11 mouse cellular contexts compared by ENCODE assay signal in the genomic region with DNA sequence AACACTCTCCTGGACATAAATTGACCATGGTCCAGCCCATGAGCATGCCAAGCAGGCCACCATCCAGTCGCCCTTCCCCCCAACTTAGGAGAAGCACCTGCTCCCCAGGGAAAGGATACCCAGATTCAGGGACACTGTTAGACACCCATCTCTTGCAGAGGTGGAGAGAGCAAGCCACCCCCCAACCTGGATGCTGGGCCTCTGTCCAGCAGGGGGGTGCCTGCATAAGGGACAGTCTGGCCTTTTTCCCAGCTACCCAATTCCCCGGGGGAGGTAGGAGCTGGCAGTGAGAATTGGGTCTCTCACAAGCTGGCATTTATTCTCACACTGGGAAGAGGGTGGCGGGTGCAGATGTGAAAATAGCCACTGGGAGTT. TPM values are rescaled to one million over a fixed set of nuclear protein-coding genes. Genes with fewer than 3 reads are reported as not detected.
DNase-seq lines count a peak whose midpoint lies in the region; ATAC-seq lines count a peak whose summit lies in the region.
"Had no signal": no experiment of that assay in that cellular context is flagged by ENCODE, and none has a peak within 500 bp of the region (broad histone marks: within the 10 kb centered on the region; RNA-seq: fewer than 3 reads in every experiment).

No protein-coding gene starts in this region.

- H3K27me3 ChIP-seq in hindbrain, embryonic 10.5 days (ENCODE audit: insufficient read depth, poor library complexity, severe bottlenecking) = no peaks in the 10 kb centered on the region
- no peaks in the 10 kb centered on the region for H3K27me3 ChIP-seq in midbrain, embryonic 16.5 days (ENCODE audit: control insufficient read depth, insufficient read depth, low read depth, low read length)
- H3K27me3 ChIP-seq: lung, embryonic 15.5 days had no signal

- H3K9me3 ChIP-seq in hindbrain, embryonic 10.5 days = no peaks in the 10 kb centered on the region
- no peaks in the 10 kb centered on the region; the same call in 1 of the 2 replicates for H3K9me3 ChIP-seq in midbrain, embryonic 16.5 days (replicated peaks; ENCODE audit: control insufficient read depth, low read length, poor library complexity, severe bottlenecking)
- H3K9me3 ChIP-seq: lung, embryonic 15.5 days had no signal

- H3K4me1 ChIP-seq in hindbrain, embryonic 10.5 days (replicated peaks) = peaks cover 20% of the 10 kb centered on the region
- peaks cover 26% of the 10 kb centered on the region for H3K4me1 ChIP-seq in midbrain, embryonic 16.5 days (ENCODE audit: control insufficient read depth, insufficient read depth, low read length)
- H3K4me1 ChIP-seq: lung, embryonic 15.5 days had no signal

- peak; percentile 12 for DNase-seq in layer of hippocampus, adult 9-11 months
- no peak for DNase-seq in layer of hippocampus, postnatal 25 days (ENCODE audit: extremely low spot score in 1 of 2, low spot score in 1 of 2)
- DNase-seq in cerebellum, postnatal 14 days = peak; percentile 61 to 66
- no peak for DNase-seq in hindbrain, embryonic 10.5 days (ENCODE audit: low spot score)
- no peak for DNase-seq in c-Kit-positive CD71-positive TER-119-positive erythroid progenitor cells, embryonic 14.5 days (ENCODE audit: low spot score)
- no peak for DNase-seq in spleen, postnatal 14 days (ENCODE audit: low spot score in 2 of 2)
- no peak for DNase-seq in testis, postnatal 10 days (ENCODE audit: low spot score)

- 45% methylated on average over 3 of the region's 3 CpGs for WGBS in hindbrain, embryonic 10.5 days
- WGBS in midbrain, embryonic 16.5 days = 48% methylated on average over 3 of the region's 3 CpGs

- H3K9ac ChIP-seq in midbrain, embryonic 16.5 days (ENCODE audit: low read depth, low read length) = peak overlapping the region; percentile 95
- H3K9ac ChIP-seq: lung, embryonic 15.5 days had no signal

- peak overlapping the region; percentile 56 for H3K4me3 ChIP-seq in hindbrain, embryonic 10.5 days
- H3K4me3 ChIP-seq in midbrain, embryonic 16.5 days (ENCODE audit: low read depth, low read length) = peak overlapping the region; percentile 78
- H3K4me3 ChIP-seq: lung, embryonic 15.5 days had no signal

- H3K36me3 ChIP-seq in hindbrain, embryonic 10.5 days = no peaks in the 10 kb centered on the region
- no peaks in the 10 kb centered on the region for H3K36me3 ChIP-seq in midbrain, embryonic 16.5 days (ENCODE audit: control insufficient read depth, insufficient read depth, low read length)
- H3K36me3 ChIP-seq: lung, embryonic 15.5 days had no signal

- peak overlapping the region; percentile 86 for H3K27ac ChIP-seq in hindbrain, embryonic 10.5 days
- no peak overlapping the region for H3K27ac ChIP-seq in midbrain, embryonic 16.5 days (ENCODE audit: low read length)
- H3K27ac ChIP-seq: lung, embryonic 15.5 days had no signal

- H3K4me2 ChIP-seq in midbrain, embryonic 16.5 days (ENCODE audit: low read length) = peak overlapping the region; percentile 98
- H3K4me2 ChIP-seq: lung, embryonic 15.5 days had no signal

- ATAC-seq in midbrain, embryonic 16.5 days = peak; percentile 57

RNA-seq across cellular contexts. Expression of gene Srrm3, which starts 0.6 kb away (rescaled TPM):
- 10 to 100 TPM; 62.7 to 81.7 TPM for total RNA-seq in layer of hippocampus, postnatal 25 days (2021)
- 18.8 and 38.5 TPM in 2 replicates for polyA plus RNA-seq in hindbrain, embryonic 10.5 days (2016; fragmentation: Nextera tagmentation; extraction: Ambion mirVana)
- polyA plus RNA-seq in midbrain, embryonic 16.5 days (2015; fragmentation: Nextera tagmentation; extraction: Ambion mirVana) = 76.2 and 89.7 TPM in 2 replicates
- total RNA-seq: heart, postnatal 25 days had no signal

RNA-seq across cellular contexts. Expression of gene Mdh2, which starts 29.0 kb away (rescaled TPM):
- 100 to 1,000 TPM; 397 to 426 TPM for total RNA-seq in layer of hippocampus, postnatal 25 days (2021)
- polyA plus RNA-seq in hindbrain, embryonic 10.5 days (2016; fragmentation: Nextera tagmentation; extraction: Ambion mirVana) = 609 and 683 TPM in 2 replicates
- polyA plus RNA-seq in midbrain, embryonic 16.5 days (2015; fragmentation: Nextera tagmentation; extraction: Ambion mirVana) = 565 and 600 TPM in 2 replicates

RNA-seq across cellular contexts. Expression of gene Styxl1, which starts 29.1 kb away (rescaled TPM):
- under 1 TPM in 1 of 2 experiments, not detected in 1; 0.40 TPM for total RNA-seq in layer of hippocampus, postnatal 25 days (2021)
- polyA plus RNA-seq in hindbrain, embryonic 10.5 days (2016; fragmentation: Nextera tagmentation; extraction: Ambion mirVana) = 0.24 and 0.43 TPM in 2 replicates
- polyA plus RNA-seq in midbrain, embryonic 16.5 days (2015; fragmentation: Nextera tagmentation; extraction: Ambion mirVana) = 0.24 and 0.46 TPM in 2 replicates
- total RNA-seq: ES-E14; heart, postnatal 25 days had no signal

Comparison
In these comparisons a context has a peak if more than half of its experiments do, and no peak if none do; other contexts are left out.
1. DNase-seq: peak in layer of hippocampus, adult 9-11 months (single experiment) and cerebellum, postnatal 14 days (2 of 2); none in layer of hippocampus, postnatal 25 days (0 of 2), hindbrain, embryonic 10.5 days (single experiment), c-Kit-positive CD71-positive TER-119-positive erythroid progenitor cells, embryonic 14.5 days (single experiment), spleen, postnatal 14 days (0 of 2) and testis, postnatal 10 days (single experiment).